ENCODE assay signal across 8 mouse cellular contexts in the genomic region with DNA sequence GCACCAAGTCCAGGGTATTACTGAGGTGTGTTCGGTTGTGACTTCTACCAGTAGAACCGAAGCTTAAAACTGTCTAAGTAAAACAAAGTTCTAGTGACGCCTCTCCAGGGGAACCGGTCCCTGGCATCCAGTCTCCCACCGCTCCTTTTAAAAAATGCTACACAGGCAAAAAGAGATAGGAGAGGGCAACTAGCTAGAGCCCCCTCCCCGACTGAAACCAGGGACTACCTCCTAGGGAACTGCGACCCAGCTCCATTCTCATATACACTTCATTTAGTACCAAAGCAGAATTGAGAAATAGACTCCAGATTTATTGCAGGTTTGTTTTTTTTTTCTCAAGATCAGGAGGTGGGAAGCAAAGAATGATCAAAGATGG. TPM values are rescaled to one million over a fixed set of nuclear protein-coding genes. Genes with fewer than 3 reads are reported as not detected.
A peak's percentile ranks its signal among the peaks of the same experiment; 100 is the strongest.
DNase-seq lines count a peak whose midpoint lies in the region; ATAC-seq and TF ChIP-seq lines count a peak whose summit lies in the region.

No protein-coding gene starts in this region.

- peak overlapping the region; percentile 95 for H3K4me3 ChIP-seq in lung, embryonic 14.5 days (ENCODE audit: low read depth, low read length)
- peak overlapping the region; percentile 84 for H3K4me3 ChIP-seq in intestine, embryonic 16.5 days (ENCODE audit: low read length)
- peak overlapping the region; percentile 88 for H3K4me3 ChIP-seq in neural tube, embryonic 14.5 days (ENCODE audit: low read depth, low read length)

- H3K4me2 ChIP-seq in lung, embryonic 14.5 days, result peak overlapping the region; percentile 77
- H3K4me2 ChIP-seq in intestine, embryonic 16.5 days (ENCODE audit: low read depth, low read length), result peak overlapping the region; percentile 92
- H3K4me2 ChIP-seq in neural tube, embryonic 14.5 days (ENCODE audit: low read depth, low read length), result peak overlapping the region; percentile 97

- 0 out of 2 replicates have a peak, but pooled peaks cover 5% of the 10 kb centered on the region for H3K4me1 ChIP-seq in lung, embryonic 14.5 days (ENCODE audit: insufficient read depth)
- H3K4me1 ChIP-seq in intestine, embryonic 16.5 days (ENCODE audit: control insufficient read depth, insufficient read depth, low read length), result peaks cover 12% of the 10 kb centered on the region; the same call in 1 of the 2 replicates
- H3K4me1 ChIP-seq in neural tube, embryonic 14.5 days (ENCODE audit: control insufficient read depth, insufficient read depth, low read length), result peaks cover 8% of the 10 kb centered on the region; the same call in 1 of the 2 replicates

- peak overlapping the region; percentile 95 for H3K9ac ChIP-seq in lung, embryonic 14.5 days
- peak overlapping the region; percentile 92 for H3K9ac ChIP-seq in intestine, embryonic 16.5 days (ENCODE audit: low read depth, low read length)
- H3K9ac ChIP-seq in neural tube, embryonic 14.5 days (replicated peaks; ENCODE audit: low read depth, low read length), result peak overlapping the region; percentile 95

- TF ChIP-seq CTCF in lung, embryonic 14.5 days (IDR thresholded peaks at IDR 0.05; ENCODE audit: low read depth), result no peak

- WGBS in lung, embryonic 14.5 days, result 3% methylated on average over 7 of the region's 7 CpGs
- WGBS in intestine, embryonic 16.5 days, result 21% methylated on average over 7 of the region's 7 CpGs
- 7% methylated on average over 7 of the region's 7 CpGs for WGBS in neural tube, embryonic 14.5 days

- no peaks in the 10 kb centered on the region for H3K36me3 ChIP-seq in lung, embryonic 14.5 days (ENCODE audit: insufficient read depth)
- H3K36me3 ChIP-seq in intestine, embryonic 16.5 days (ENCODE audit: control insufficient read depth, insufficient read depth, low read length), result no peaks in the 10 kb centered on the region
- no peaks in the 10 kb centered on the region for H3K36me3 ChIP-seq in neural tube, embryonic 14.5 days (ENCODE audit: control insufficient read depth, insufficient read depth, low read length)

- peak; percentile 42 to 88 for DNase-seq in adrenal gland, adult (ENCODE audit: inconsistent age in 2 of 2, low spot score in 1 of 2)
- no peak for DNase-seq in adrenal gland, postnatal 4 days (ENCODE audit: low spot score in 2 of 2)
- no peak for DNase-seq in lung, embryonic 14.5 days
- no peak for DNase-seq in lung, postnatal 14 days
- DNase-seq in right cerebral cortex, postnatal 25 days, result no peak
- DNase-seq in cerebellum, adult 11-12 months, result no peak

- 0 out of 2 replicates have a peak overlapping the region, but pooled peaks have one; percentile 9 for H3K27ac ChIP-seq in lung, embryonic 14.5 days (ENCODE audit: low read depth)
- no peak overlapping the region for H3K27ac ChIP-seq in intestine, embryonic 16.5 days (ENCODE audit: low read length)
- H3K27ac ChIP-seq in neural tube, embryonic 14.5 days (ENCODE audit: low read depth, low read length), result peak overlapping the region; percentile 96

- no peak for ATAC-seq in lung, embryonic 14.5 days (ENCODE audit: insufficient read depth)
- ATAC-seq in intestine, embryonic 16.5 days, result no peak
- ATAC-seq in neural tube, embryonic 14.5 days (ENCODE audit: low read depth), result no peak

- no peaks in the 10 kb centered on the region for H3K9me3 ChIP-seq in lung, embryonic 14.5 days (ENCODE audit: low read depth, low read length)
- H3K9me3 ChIP-seq in intestine, embryonic 16.5 days (ENCODE audit: control insufficient read depth, low read length), result no peaks in the 10 kb centered on the region
- H3K9me3 ChIP-seq in neural tube, embryonic 14.5 days (ENCODE audit: control insufficient read depth, low read length), result no peaks in the 10 kb centered on the region

- 0 out of 2 replicates have a peak, but pooled peaks cover 2% of the 10 kb centered on the region for H3K27me3 ChIP-seq in lung, embryonic 14.5 days (ENCODE audit: insufficient read depth, low read length)
- 0 out of 2 replicates have a peak, but pooled peaks cover 4% of the 10 kb centered on the region for H3K27me3 ChIP-seq in intestine, embryonic 16.5 days (replicated peaks; ENCODE audit: control insufficient read depth, insufficient read depth, low read length)
- no peaks in the 10 kb centered on the region for H3K27me3 ChIP-seq in neural tube, embryonic 14.5 days (ENCODE audit: control insufficient read depth, insufficient read depth, low read length)

RNA-seq across cellular contexts. Expression of a gene that starts 2.6 kb away (rescaled TPM):
- 100 to 1,000 TPM in 1 of 2 experiments, 10 to 100 TPM in 1; 94.9 to 108 TPM for total RNA-seq in adrenal gland, postnatal 4 days (2021)
- 37.5 and 38.4 TPM in 2 replicates for polyA plus RNA-seq in lung, embryonic 14.5 days (2014; fragmentation: Nextera tagmentation; extraction: Ambion mirVana)
- 12.5 TPM in 2 replicates for polyA plus RNA-seq in intestine, embryonic 16.5 days (2015; fragmentation: Nextera tagmentation; extraction: Ambion mirVana)
- 157 and 177 TPM in 2 replicates for polyA plus RNA-seq in neural tube, embryonic 14.5 days (2014; fragmentation: Nextera tagmentation; extraction: Ambion mirVana)

RNA-seq across cellular contexts. Expression of a gene that starts 36.2 kb away (rescaled TPM):
- 10 to 100 TPM; 67.2 to 70.4 TPM for total RNA-seq in adrenal gland, postnatal 4 days (2021)
- 93.3 and 97.1 TPM in 2 replicates for polyA plus RNA-seq in lung, embryonic 14.5 days (2014; fragmentation: Nextera tagmentation; extraction: Ambion mirVana)
- polyA plus RNA-seq in intestine, embryonic 16.5 days (2015; fragmentation: Nextera tagmentation; extraction: Ambion mirVana), result 72.9 and 76.6 TPM in 2 replicates
- polyA plus RNA-seq in neural tube, embryonic 14.5 days (2014; fragmentation: Nextera tagmentation; extraction: Ambion mirVana), result 91.5 and 92.3 TPM in 2 replicates

Comparison
In these comparisons a context has a peak if more than half of its experiments do, and no peak if none do; other contexts are left out.
1. DNase-seq: peak in adrenal gland, adult (2 of 2); none in adrenal gland, postnatal 4 days (0 of 2), lung, embryonic 14.5 days (single experiment), lung, postnatal 14 days (single experiment), right cerebral cortex, postnatal 25 days (single experiment) and cerebellum, adult 11-12 months (single experiment).
2. Peak in every context shown above with its lines, with median percentiles within 50 percentile points of each other: H3K4me2 ChIP-seq, H3K4me3 ChIP-seq and H3K9ac ChIP-seq.